Mouse (Mus musculus): ENCODE measurements at regions not wholly inside any gene's neighbourhood (a gene's known extent, or its start where the extent isn't known, plus 50 kb on each side); places are given as distances from the start of the nearest gene placed in this dataset.
A peak's percentile ranks its signal among the peaks of the same experiment; 100 is the strongest.

- H3K9ac ChIP-seq (ENCODE audit: low read length) = no peak overlapping the region
- no peaks in the 10 kb centered on the region for H3K27me3 ChIP-seq (replicated peaks; ENCODE audit: control insufficient read depth, insufficient read depth, low read length)
- WGBS = 67% methylated on average over 5 of the region's 5 CpGs
- ATAC-seq (replicated peaks; ENCODE audit: low FRiP score, low TSS enrichment, low read depth) (no peak), DNase-seq (ENCODE audit: low spot score) (no peak)
- H3K36me3 ChIP-seq (ENCODE audit: control insufficient read depth, insufficient read depth, low read length) = no peaks in the 10 kb centered on the region
- no peaks in the 10 kb centered on the region for H3K4me1 ChIP-seq (replicated peaks; ENCODE audit: control insufficient read depth, insufficient read depth, low read length)
- H3K4me3 ChIP-seq (ENCODE audit: low read depth, low read length) = no peak overlapping the region
- H3K9me3 ChIP-seq (ENCODE audit: control insufficient read depth, low read length) = no peaks in the 10 kb centered on the region
- no peak overlapping the region for H3K27ac ChIP-seq (ENCODE audit: low read depth)
- H3K4me2 ChIP-seq (ENCODE audit: low read length) = no peak overlapping the region
These were observed 459.7 kb upstream of the N6amt1 start for GRCm38 (mm10) chr16:86894333-86894732.

DNA sequence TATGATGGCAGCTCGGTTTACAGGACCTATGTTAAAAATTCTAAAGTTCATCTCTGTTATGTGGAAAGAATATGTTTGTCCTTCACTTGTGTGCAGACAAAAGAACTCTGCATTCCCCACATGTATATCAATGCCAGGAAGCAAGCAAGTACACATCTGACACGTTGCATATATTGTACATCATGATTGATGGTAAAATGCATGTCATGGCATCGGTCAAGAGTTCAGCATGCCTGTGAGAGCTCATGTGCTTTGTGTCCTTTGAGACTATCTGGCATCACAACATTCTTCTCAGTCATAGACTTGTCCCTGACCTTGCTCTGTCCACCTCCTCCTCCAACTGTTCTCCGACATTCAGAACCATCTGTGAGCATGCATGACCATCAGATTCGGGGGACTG lies 465.6 kb upstream of the N6amt1 start:
- 75% methylated on average over 5 of the region's 5 CpGs for WGBS
- no peak overlapping the region for H3K9ac ChIP-seq (ENCODE audit: low read length)
- no peak overlapping the region for H3K4me3 ChIP-seq (ENCODE audit: low read depth, low read length)
- no peaks in the 10 kb centered on the region for H3K9me3 ChIP-seq (ENCODE audit: control insufficient read depth, low read length)
- H3K27ac ChIP-seq (ENCODE audit: low read depth) = no peak overlapping the region
- DNase-seq (ENCODE audit: low spot score) = no peak
- no peak for ATAC-seq (replicated peaks; ENCODE audit: low FRiP score, low TSS enrichment, low read depth)
- no peak overlapping the region for H3K4me2 ChIP-seq (ENCODE audit: low read length)
- no peaks in the 10 kb centered on the region for H3K27me3 ChIP-seq (replicated peaks; ENCODE audit: control insufficient read depth, insufficient read depth, low read length)
- H3K36me3 ChIP-seq (ENCODE audit: control insufficient read depth, insufficient read depth, low read length) = no peaks in the 10 kb centered on the region
- H3K4me1 ChIP-seq (replicated peaks; ENCODE audit: control insufficient read depth, insufficient read depth, low read length) = no peaks in the 10 kb centered on the region

- Histone ChIP-seq H3K4me1 (replicated peaks; ENCODE audit: control insufficient read depth, insufficient read depth, low read length) (no peaks in the 10 kb centered on the region), H3K9me3 (ENCODE audit: control insufficient read depth, low read length) (no peaks in the 10 kb centered on the region), H3K4me3 (ENCODE audit: low read depth, low read length) (no peak overlapping the region), H3K36me3 (ENCODE audit: control insufficient read depth, insufficient read depth, low read length) (no peaks in the 10 kb centered on the region), H3K27ac (ENCODE audit: low read depth) (no peak overlapping the region), H3K27me3 (replicated peaks; ENCODE audit: control insufficient read depth, insufficient read depth, low read length) (no peaks in the 10 kb centered on the region), H3K9ac (ENCODE audit: low read length) (no peak overlapping the region), H3K4me2 (ENCODE audit: low read length) (no peak overlapping the region)
- no peak for DNase-seq (ENCODE audit: low spot score)
- ATAC-seq (replicated peaks; ENCODE audit: low FRiP score, low TSS enrichment, low read depth) = no peak
- WGBS = 71% methylated on average over 4 of the region's 4 CpGs
These were observed 466.4 kb upstream of the N6amt1 start for GRCm38 (mm10) chr16:86887605-86888004.

DNA sequence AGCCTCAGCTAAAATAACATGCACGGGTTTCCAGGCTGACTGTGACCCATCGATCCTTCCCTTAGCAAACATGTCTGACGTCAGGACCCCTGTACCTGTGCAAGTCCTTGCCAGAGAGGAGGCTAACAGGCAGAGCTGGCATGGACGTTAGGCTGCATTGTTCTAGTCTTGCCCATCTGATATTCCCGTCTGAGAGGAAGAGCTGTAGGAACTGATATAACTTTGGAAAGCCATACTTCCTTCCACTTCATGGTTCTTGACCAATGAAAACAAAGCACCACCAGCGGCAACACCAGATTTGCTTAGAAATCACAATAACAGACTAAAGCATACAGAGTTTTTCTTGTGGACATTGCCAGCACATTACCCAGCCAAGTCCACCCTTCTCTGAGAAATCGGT lies 470.1 kb upstream of the N6amt1 start:
- 76% methylated on average over 7 of the region's 7 CpGs for WGBS
- ATAC-seq (replicated peaks; ENCODE audit: low FRiP score, low TSS enrichment, low read depth) (no peak), DNase-seq (ENCODE audit: low spot score) (no peak)

GRCm38 (mm10) chr16:86882529-86882928 lies 471.5 kb upstream of the N6amt1 start:
- H3K9ac ChIP-seq (ENCODE audit: low read length) = no peak overlapping the region
- 21% methylated on average over 6 of the region's 6 CpGs for whole genome bisulfite sequencing
- DNase-seq (ENCODE audit: low spot score) (peak; percentile 73), ATAC-seq (replicated peaks; ENCODE audit: low FRiP score, low TSS enrichment, low read depth) (0 out of 2 replicates have a peak, but pooled peaks have one; percentile 40)
- no peaks in the 10 kb centered on the region for H3K27me3 ChIP-seq (replicated peaks; ENCODE audit: control insufficient read depth, insufficient read depth, low read length)
- H3K4me2 ChIP-seq (ENCODE audit: low read length) = no peak overlapping the region
- H3K4me1 ChIP-seq (replicated peaks; ENCODE audit: control insufficient read depth, insufficient read depth, low read length) = 0 out of 2 replicates have a peak, but pooled peaks cover 3% of the 10 kb centered on the region
- no peaks in the 10 kb centered on the region for H3K36me3 ChIP-seq (ENCODE audit: control insufficient read depth, insufficient read depth, low read length)
- no peak overlapping the region for H3K4me3 ChIP-seq (ENCODE audit: low read depth, low read length)
- H3K9me3 ChIP-seq (ENCODE audit: control insufficient read depth, low read length) = no peaks in the 10 kb centered on the region
- H3K27ac ChIP-seq (ENCODE audit: low read depth) = no peak overlapping the region

More for the DNA sequence above, 470.1 kb upstream of the N6amt1 start:
- no peaks in the 10 kb centered on the region for H3K27me3 ChIP-seq (replicated peaks; ENCODE audit: control insufficient read depth, insufficient read depth, low read length)
- H3K36me3 ChIP-seq (ENCODE audit: control insufficient read depth, insufficient read depth, low read length) = no peaks in the 10 kb centered on the region
- H3K9ac ChIP-seq (ENCODE audit: low read length) = no peak overlapping the region
- 0 out of 2 replicates have a peak, but pooled peaks cover 3% of the 10 kb centered on the region for H3K4me1 ChIP-seq (replicated peaks; ENCODE audit: control insufficient read depth, insufficient read depth, low read length)
- no peak overlapping the region for H3K27ac ChIP-seq (ENCODE audit: low read depth)
- no peaks in the 10 kb centered on the region for H3K9me3 ChIP-seq (ENCODE audit: control insufficient read depth, low read length)
- no peak overlapping the region for H3K4me2 ChIP-seq (ENCODE audit: low read length)
- H3K4me3 ChIP-seq (ENCODE audit: low read depth, low read length) = no peak overlapping the region

- Histone ChIP-seq H3K9ac (ENCODE audit: low read length) (no peak overlapping the region), H3K4me2 (ENCODE audit: low read length) (no peak overlapping the region), H3K4me3 (ENCODE audit: low read depth, low read length) (no peak overlapping the region), H3K27ac (ENCODE audit: low read depth) (no peak overlapping the region), H3K27me3 (replicated peaks; ENCODE audit: control insufficient read depth, insufficient read depth, low read length) (no peaks in the 10 kb centered on the region), H3K36me3 (ENCODE audit: control insufficient read depth, insufficient read depth, low read length) (no peaks in the 10 kb centered on the region), H3K4me1 (replicated peaks; ENCODE audit: control insufficient read depth, insufficient read depth, low read length) (0 out of 2 replicates have a peak, but pooled peaks cover 3% of the 10 kb centered on the region), H3K9me3 (ENCODE audit: control insufficient read depth, low read length) (no peaks in the 10 kb centered on the region)
- DNase-seq (ENCODE audit: low spot score) (no peak), ATAC-seq (replicated peaks; ENCODE audit: low FRiP score, low TSS enrichment, low read depth) (no peak)
- 83% methylated on average over 5 of the region's 5 CpGs for WGBS
These were observed 472.4 kb upstream of the N6amt1 start for GRCm38 (mm10) chr16:86881583-86881982.

DNA sequence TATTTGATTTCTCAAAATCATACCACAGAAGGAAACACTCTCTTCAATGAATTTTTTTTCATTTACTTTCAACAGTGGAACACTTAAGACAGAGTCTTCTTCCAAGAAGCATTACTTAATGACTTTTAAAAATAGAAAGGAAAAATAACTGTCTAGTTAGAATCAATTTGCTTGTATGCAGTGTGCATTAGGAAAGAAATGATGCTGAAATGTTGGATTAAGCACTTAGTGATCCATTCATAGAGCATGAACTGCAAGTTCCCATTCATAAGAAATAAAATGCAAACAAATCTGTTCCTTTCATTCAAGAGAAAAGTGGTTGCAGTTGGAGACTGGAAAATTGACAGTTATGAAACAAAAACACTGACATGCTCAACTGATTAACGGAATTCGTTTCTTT lies 493.2 kb upstream of the N6amt1 start:
- Histone ChIP-seq H3K4me3 (ENCODE audit: low read depth, low read length) (no peak overlapping the region), H3K9me3 (ENCODE audit: control insufficient read depth, low read length) (no peaks in the 10 kb centered on the region), H3K36me3 (ENCODE audit: control insufficient read depth, insufficient read depth, low read length) (no peaks in the 10 kb centered on the region), H3K27me3 (replicated peaks; ENCODE audit: control insufficient read depth, insufficient read depth, low read length) (no peaks in the 10 kb centered on the region), H3K9ac (ENCODE audit: low read length) (no peak overlapping the region), H3K27ac (ENCODE audit: low read depth) (no peak overlapping the region), H3K4me1 (replicated peaks; ENCODE audit: control insufficient read depth, insufficient read depth, low read length) (no peaks in the 10 kb centered on the region), H3K4me2 (ENCODE audit: low read length) (no peak overlapping the region)
- ATAC-seq (replicated peaks; ENCODE audit: low FRiP score, low TSS enrichment, low read depth) = no peak
- DNase-seq (ENCODE audit: low spot score) = no peak
- WGBS = 90% methylated on average over 2 of the region's 2 CpGs

GRCm38 (mm10) chr16:86855891-86856290 lies 498.1 kb upstream of the N6amt1 start:
- H3K36me3 ChIP-seq (ENCODE audit: control insufficient read depth, insufficient read depth, low read length) = no peaks in the 10 kb centered on the region
- no peak for DNase-seq (ENCODE audit: low spot score)
- no peaks in the 10 kb centered on the region for H3K4me1 ChIP-seq (replicated peaks; ENCODE audit: control insufficient read depth, insufficient read depth, low read length)
- no peak overlapping the region for H3K4me2 ChIP-seq (ENCODE audit: low read length)
- no peak for ATAC-seq (replicated peaks; ENCODE audit: low FRiP score, low TSS enrichment, low read depth)
- no peak overlapping the region for H3K9ac ChIP-seq (ENCODE audit: low read length)
- no peaks in the 10 kb centered on the region for H3K27me3 ChIP-seq (replicated peaks; ENCODE audit: control insufficient read depth, insufficient read depth, low read length)
- no peaks in the 10 kb centered on the region for H3K9me3 ChIP-seq (ENCODE audit: control insufficient read depth, low read length)
- WGBS = 63% methylated on average over 2 of the region's 2 CpGs
- no peak overlapping the region for H3K27ac ChIP-seq (ENCODE audit: low read depth)
- no peak overlapping the region for H3K4me3 ChIP-seq (ENCODE audit: low read depth, low read length)

- no peaks in the 10 kb centered on the region for H3K9me3 ChIP-seq (ENCODE audit: control insufficient read depth, low read length)
- ATAC-seq (replicated peaks; ENCODE audit: low FRiP score, low TSS enrichment, low read depth) = no peak
- no peaks in the 10 kb centered on the region for H3K4me1 ChIP-seq (replicated peaks; ENCODE audit: control insufficient read depth, insufficient read depth, low read length)
- 62% methylated on average over 4 of the region's 4 CpGs for WGBS
- H3K36me3 ChIP-seq (ENCODE audit: control insufficient read depth, insufficient read depth, low read length) = no peaks in the 10 kb centered on the region
- H3K4me3 ChIP-seq (ENCODE audit: low read depth, low read length) = no peak overlapping the region
- H3K27me3 ChIP-seq (replicated peaks; ENCODE audit: control insufficient read depth, insufficient read depth, low read length) = no peaks in the 10 kb centered on the region
- no peak for DNase-seq (ENCODE audit: low spot score)
- no peak overlapping the region for H3K27ac ChIP-seq (ENCODE audit: low read depth)
- no peak overlapping the region for H3K4me2 ChIP-seq (ENCODE audit: low read length)
- H3K9ac ChIP-seq (ENCODE audit: low read length) = no peak overlapping the region
These were observed 498.7 kb upstream of the N6amt1 start for GRCm38 (mm10) chr16:86855312-86855711.

Measured in intestine, embryonic 14.5 days (tissue).